Mouse (Mus musculus): ENCODE data around the gene Kars.

DNA sequence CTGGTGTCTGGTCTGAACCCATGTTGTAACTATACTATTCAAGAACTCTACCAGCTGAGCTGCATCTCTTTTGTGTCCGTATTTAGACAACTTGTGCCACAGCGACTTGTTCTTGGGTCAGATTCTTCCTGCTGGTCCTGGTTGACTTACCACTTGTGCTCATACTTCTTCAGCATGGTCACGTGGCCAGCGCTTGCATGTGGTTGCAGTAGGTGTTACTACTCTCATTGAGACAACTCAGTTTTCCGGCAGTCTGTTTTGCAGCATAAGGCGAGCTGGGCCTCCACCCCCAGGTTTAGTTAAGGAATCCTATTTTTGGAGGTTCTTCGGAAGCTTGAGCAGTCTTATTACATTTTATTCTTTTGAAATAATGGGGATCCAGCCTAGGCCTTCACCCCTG, 59.8 kb downstream of the Kars start:
- TF ChIP-seq EP300 (IDR thresholded peaks at IDR 0.05; ENCODE audit: low read length) (no peak), SIN3A (IDR thresholded peaks at IDR 0.05; ENCODE audit: low read length) (no peak)
